Mouse (Mus musculus): ENCODE measurements around the gene Gm12216. TPM values are rescaled to one million over a fixed set of nuclear protein-coding genes. Genes with fewer than 3 reads are reported as not detected.
A peak's percentile ranks its signal among the peaks of the same experiment; 100 is the strongest.

The Gm12216 gene
- polyA plus RNA-seq, 1 experiment, result 1.2 TPM

DNA sequence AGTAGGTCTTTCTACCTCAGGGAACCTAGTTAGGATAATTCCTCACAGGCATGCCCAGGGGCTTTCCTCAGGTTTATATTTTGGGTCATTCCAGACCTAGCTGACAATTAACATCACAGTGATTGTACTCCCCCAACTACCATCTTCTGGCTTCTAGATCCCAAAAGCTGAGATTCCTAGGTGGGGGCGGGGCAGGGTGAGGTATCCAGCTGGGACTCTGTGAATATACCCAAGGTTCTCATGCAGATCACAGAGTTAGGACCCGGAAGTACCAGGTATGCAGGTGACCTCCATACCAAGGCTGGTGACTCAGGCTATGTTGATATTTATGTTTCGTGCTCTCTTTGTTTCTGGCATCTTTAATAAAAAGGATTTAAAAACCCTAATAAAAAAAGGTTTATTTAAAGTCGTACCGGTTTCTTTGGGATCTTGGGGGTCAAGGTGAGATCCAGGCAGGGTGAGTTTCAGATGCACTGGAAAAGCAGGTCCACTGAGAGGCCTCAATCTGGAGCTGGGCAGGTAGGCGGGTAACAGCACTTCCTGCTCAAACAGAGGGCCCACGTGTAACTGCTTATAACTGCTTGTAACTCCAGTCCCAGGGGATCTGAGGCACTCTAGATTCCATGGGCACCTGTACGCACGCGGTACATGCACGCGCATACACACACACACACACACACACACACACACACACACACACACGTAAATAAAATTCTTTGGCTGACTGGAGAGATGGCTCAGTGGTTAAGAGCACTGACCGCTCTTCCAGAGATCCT is 54.3 kb downstream of the Gm12216 start:
- Histone ChIP-seq H3K4me1 (ENCODE audit: control insufficient read depth, insufficient read depth, low read length) (no peaks in the 10 kb centered on the region), H3K27ac (ENCODE audit: insufficient read depth, low read length) (no peak overlapping the region), H3K27me3 (ENCODE audit: control insufficient read depth, insufficient read depth, low read length) (no peaks in the 10 kb centered on the region), H3K4me3 (replicated peaks; ENCODE audit: insufficient read depth, low read depth, low read length) (no peak overlapping the region)
- no peak for DNase-seq
- WGBS, result 90% methylated on average over 14 of the region's 14 CpGs
- TF ChIP-seq CTCF (IDR thresholded peaks at IDR 0.05; ENCODE audit: borderline replicate concordance, insufficient read depth, low read depth, low read length), result no peak
- no peak for TF ChIP-seq POLR2A (IDR thresholded peaks at IDR 0.05; ENCODE audit: borderline replicate concordance, insufficient read depth, low read length)

DNA sequence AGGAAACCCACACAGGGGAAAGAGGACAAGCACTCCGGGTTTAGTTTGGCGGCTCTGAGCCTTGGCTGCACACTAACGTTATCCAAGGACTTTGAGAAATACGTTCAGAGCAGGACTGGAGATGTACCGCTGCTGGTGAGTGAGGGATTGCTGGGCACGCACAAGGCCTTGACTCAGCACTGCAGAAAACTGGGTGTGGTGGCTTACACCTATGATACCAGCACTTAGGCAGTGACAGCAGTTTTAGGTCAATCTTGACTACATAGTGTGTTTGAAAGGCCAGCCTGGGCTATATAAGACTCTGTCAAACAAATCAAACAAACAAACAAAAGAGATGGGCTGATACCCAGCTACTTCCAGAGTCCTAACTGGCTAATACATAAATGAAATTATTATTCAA is 55.6 kb downstream of the Gm12216 start:
- no peak overlapping the region for H3K4me3 ChIP-seq (replicated peaks; ENCODE audit: insufficient read depth, low read depth, low read length)
- no peak overlapping the region for H3K27ac ChIP-seq (ENCODE audit: insufficient read depth, low read length)
- 85% methylated on average over 6 of the region's 6 CpGs for WGBS
- H3K27me3 ChIP-seq (ENCODE audit: control insufficient read depth, insufficient read depth, low read length), result no peaks in the 10 kb centered on the region
- DNase-seq, result no peak
- no peaks in the 10 kb centered on the region for H3K4me1 ChIP-seq (ENCODE audit: control insufficient read depth, insufficient read depth, low read length)
- TF ChIP-seq POLR2A (IDR thresholded peaks at IDR 0.05; ENCODE audit: borderline replicate concordance, insufficient read depth, low read length), result no peak
- no peak for TF ChIP-seq CTCF (IDR thresholded peaks at IDR 0.05; ENCODE audit: borderline replicate concordance, insufficient read depth, low read depth, low read length)

DNA sequence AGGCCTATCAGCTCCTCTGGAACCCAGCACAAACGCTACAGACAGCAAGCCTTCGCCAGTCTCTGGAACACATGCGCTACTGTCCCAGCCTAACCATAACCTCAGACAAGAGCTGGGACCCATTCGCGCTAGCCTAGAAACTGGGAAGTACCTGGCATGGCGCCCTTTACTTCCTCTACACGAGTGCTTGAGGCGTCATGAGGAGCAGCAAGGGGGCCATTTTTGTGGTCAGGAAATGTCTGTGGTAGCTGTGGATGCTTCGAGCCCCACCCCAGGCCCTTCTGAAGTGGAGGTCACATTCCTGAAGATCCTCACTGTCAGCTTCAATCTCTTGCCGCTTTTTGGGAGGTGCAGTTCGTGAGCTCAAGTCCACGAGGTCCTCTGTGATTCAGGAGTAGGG is 56.0 kb downstream of the Gm12216 start:
- TF ChIP-seq POLR2A (IDR thresholded peaks at IDR 0.05; ENCODE audit: borderline replicate concordance, insufficient read depth, low read length) (no peak), CTCF (IDR thresholded peaks at IDR 0.05; ENCODE audit: borderline replicate concordance, insufficient read depth, low read depth, low read length) (no peak)
- H3K4me3 ChIP-seq (replicated peaks; ENCODE audit: insufficient read depth, low read depth, low read length), result no peak overlapping the region
- 75% methylated on average over 12 of the region's 12 CpGs for WGBS
- H3K4me1 ChIP-seq (ENCODE audit: control insufficient read depth, insufficient read depth, low read length), result no peaks in the 10 kb centered on the region
- no peaks in the 10 kb centered on the region for H3K27me3 ChIP-seq (ENCODE audit: control insufficient read depth, insufficient read depth, low read length)
- H3K27ac ChIP-seq (ENCODE audit: insufficient read depth, low read length), result no peak overlapping the region
- no peak for DNase-seq

DNA sequence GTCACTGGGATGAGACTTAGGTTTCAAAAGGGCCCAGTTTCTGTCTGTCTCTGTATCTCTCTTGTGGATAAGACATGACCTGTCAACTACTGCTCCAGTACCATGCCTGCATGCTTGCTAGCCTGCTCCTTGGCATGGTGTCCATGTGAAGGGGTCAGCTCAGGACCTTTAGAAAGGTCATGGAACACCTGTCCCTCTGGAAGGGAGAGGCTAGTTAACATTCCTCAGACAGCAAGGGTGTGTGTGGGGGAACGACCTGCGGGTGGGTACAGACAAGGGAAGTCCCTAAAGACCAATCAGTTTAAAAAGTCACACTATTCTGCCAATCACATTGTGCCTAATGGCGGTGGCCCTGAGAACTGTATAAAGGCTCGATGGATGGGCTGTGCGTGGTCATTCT is 58.1 kb downstream of the Gm12216 start:
- Histone ChIP-seq H3K27me3 (ENCODE audit: control insufficient read depth, insufficient read depth, low read length) (no peaks in the 10 kb centered on the region), H3K4me3 (replicated peaks; ENCODE audit: insufficient read depth, low read depth, low read length) (no peak overlapping the region), H3K4me1 (ENCODE audit: control insufficient read depth, insufficient read depth, low read length) (no peaks in the 10 kb centered on the region), H3K27ac (ENCODE audit: insufficient read depth, low read length) (no peak overlapping the region)
- WGBS, result 86% methylated on average over 5 of the region's 5 CpGs
- TF ChIP-seq CTCF (IDR thresholded peaks at IDR 0.05; ENCODE audit: borderline replicate concordance, insufficient read depth, low read depth, low read length) (no peak), POLR2A (IDR thresholded peaks at IDR 0.05; ENCODE audit: borderline replicate concordance, insufficient read depth, low read length) (no peak)
- no peak for DNase-seq

DNA sequence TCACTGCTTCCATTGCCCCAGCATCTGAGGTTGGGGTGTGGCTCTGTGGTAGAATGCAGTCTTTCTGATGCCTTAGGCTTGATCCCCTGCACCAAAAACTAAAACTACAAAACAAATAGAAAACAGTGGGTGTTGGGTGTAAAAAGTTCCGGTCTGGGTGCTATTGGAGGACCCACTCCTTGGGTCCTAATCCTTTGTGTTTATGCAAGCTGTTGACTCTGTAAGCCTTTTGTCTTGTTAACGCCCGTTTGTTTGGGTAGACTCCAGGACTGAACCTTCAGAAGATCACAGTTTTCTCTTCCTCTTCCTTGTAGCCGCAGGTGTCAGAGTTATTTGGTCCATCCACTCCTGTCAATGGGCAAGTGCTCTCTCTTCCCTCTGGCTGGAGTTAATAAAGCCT is 59.0 kb downstream of the Gm12216 start:
- no peak for DNase-seq
- TF ChIP-seq POLR2A (IDR thresholded peaks at IDR 0.05; ENCODE audit: borderline replicate concordance, insufficient read depth, low read length) (no peak), CTCF (IDR thresholded peaks at IDR 0.05; ENCODE audit: borderline replicate concordance, insufficient read depth, low read depth, low read length) (no peak)
- H3K27ac ChIP-seq (ENCODE audit: insufficient read depth, low read length), result no peak overlapping the region
- no peaks in the 10 kb centered on the region for H3K27me3 ChIP-seq (ENCODE audit: control insufficient read depth, insufficient read depth, low read length)
- H3K4me3 ChIP-seq (replicated peaks; ENCODE audit: insufficient read depth, low read depth, low read length), result no peak overlapping the region
- no peaks in the 10 kb centered on the region; the same call in 1 of the 2 replicates for H3K4me1 ChIP-seq (ENCODE audit: control insufficient read depth, insufficient read depth, low read length)
- 90% methylated on average over 4 of the region's 4 CpGs for WGBS

DNA sequence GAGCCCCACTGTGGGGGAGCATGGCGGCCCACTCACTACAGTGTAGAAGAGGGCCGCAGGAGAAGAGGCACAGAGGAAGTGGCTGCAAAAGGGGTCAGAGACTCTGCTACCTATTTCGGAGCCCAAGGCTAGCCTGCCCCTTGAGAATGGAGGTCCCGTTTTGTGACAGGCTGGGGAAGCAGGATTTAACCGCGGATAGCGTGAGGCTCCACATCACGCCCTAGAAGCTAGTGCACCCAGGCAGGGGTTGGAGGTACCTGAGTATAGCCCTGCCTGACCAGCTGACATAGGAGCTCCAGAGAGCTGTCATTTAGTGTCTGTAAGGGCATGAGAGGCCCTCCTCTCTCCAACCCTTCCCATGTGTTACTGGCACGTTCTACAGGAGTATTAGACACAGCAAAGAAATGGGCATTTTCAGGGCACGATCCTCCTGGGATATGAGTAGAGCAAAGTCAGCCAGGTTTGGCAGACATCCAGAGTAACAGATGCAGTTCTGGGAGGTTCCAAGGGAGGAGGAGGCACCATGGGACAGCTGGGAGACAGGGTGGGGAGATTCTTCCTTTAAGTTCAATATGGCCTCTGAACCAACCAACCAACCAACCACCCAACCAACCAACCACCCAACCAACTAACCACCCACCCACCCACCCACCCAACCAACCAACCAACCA is 60.9 kb downstream of the Gm12216 start:
- TF ChIP-seq POLR2A (IDR thresholded peaks at IDR 0.05; ENCODE audit: borderline replicate concordance, insufficient read depth, low read length) (no peak), CTCF (IDR thresholded peaks at IDR 0.05; ENCODE audit: borderline replicate concordance, insufficient read depth, low read depth, low read length) (no peak)
- no peak overlapping the region for H3K27ac ChIP-seq (ENCODE audit: insufficient read depth, low read length)
- no peaks in the 10 kb centered on the region for H3K27me3 ChIP-seq (ENCODE audit: control insufficient read depth, insufficient read depth, low read length)
- H3K4me3 ChIP-seq (replicated peaks; ENCODE audit: insufficient read depth, low read depth, low read length), result no peak overlapping the region
- H3K4me1 ChIP-seq (ENCODE audit: control insufficient read depth, insufficient read depth, low read length), result peaks cover 6% of the 10 kb centered on the region
- 73% methylated on average over 10 of the region's 10 CpGs for WGBS
- peak in 1 of 2 experiments; percentile 27 for DNase-seq

DNA sequence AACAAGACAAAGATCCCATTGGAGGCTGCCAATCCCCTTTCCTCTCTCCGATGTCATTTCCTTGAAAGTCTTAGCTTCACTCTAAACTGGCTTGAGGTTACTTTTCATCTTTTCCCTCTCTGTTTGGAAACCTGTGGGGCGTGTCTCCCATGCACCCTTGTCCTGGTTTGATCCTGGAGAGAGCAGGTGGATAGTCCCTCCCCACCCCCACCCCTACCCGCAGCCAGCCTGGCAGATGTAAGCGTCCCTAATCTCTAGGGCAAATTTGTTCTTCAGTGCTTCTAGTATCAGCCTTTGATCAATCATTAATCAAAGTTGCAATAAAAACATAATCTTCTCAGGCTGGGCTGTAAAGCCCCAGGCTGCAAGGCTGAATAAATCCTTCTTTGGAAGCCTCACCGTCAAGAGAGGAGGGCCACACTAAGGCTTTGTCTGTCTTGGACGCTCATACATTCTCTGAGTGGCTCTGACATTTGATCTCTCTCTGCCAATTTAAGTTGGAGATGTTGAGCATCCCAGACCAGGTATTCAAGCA is 61.6 kb downstream of the Gm12216 start:
- whole genome bisulfite sequencing, result 76% methylated on average over 6 of the region's 6 CpGs
- Histone ChIP-seq H3K27ac (ENCODE audit: insufficient read depth, low read length) (no peak overlapping the region), H3K27me3 (ENCODE audit: control insufficient read depth, insufficient read depth, low read length) (no peaks in the 10 kb centered on the region)

More for the DNA sequence above, 61.6 kb downstream of the Gm12216 start:
- no peak for DNase-seq
- TF ChIP-seq POLR2A (IDR thresholded peaks at IDR 0.05; ENCODE audit: borderline replicate concordance, insufficient read depth, low read length) (no peak), CTCF (IDR thresholded peaks at IDR 0.05; ENCODE audit: borderline replicate concordance, insufficient read depth, low read depth, low read length) (no peak)
- no peak overlapping the region for H3K4me3 ChIP-seq (replicated peaks; ENCODE audit: insufficient read depth, low read depth, low read length)
- H3K4me1 ChIP-seq (ENCODE audit: control insufficient read depth, insufficient read depth, low read length), result peaks cover 6% of the 10 kb centered on the region

Data from cerebellum, adult 2 months (tissue).